Mouse (Mus musculus) spleen, adult 2 months (tissue): ENCODE results near the gene Doc2a. TPM values are rescaled to one million over a fixed set of nuclear protein-coding genes. Genes with fewer than 3 reads are reported as not detected.

ENCODE experiments used
- DNase-seq, 2 experiments: peaks; one replicate each; pipeline versions ENCODE4 v3.0.0 to v3.0.0-alpha.2; 2012 to 2021; ENCODE audit warnings: low spot score in 2 of 2, low read depth in 1 of 2
- H3K27ac ChIP-seq: fragments of 200-500 bp; 2 replicates; pipeline ENCODE4 v1.5.1; 2012; ENCODE audit warnings: low read length, inconsistent platforms; ENCODE audit not compliant: insufficient read depth
- H3K27me3 ChIP-seq: fragments of 200-500 bp; 2 replicates; pipeline ENCODE4 v1.6.1; 2012; ENCODE audit warnings: mild to moderate bottlenecking, moderate library complexity, low read length, inconsistent platforms; ENCODE audit not compliant: control insufficient read depth, insufficient read depth
- H3K36me3 ChIP-seq: fragments of 200-500 bp; 2 replicates; pipeline ENCODE4 v1.6.1; 2012; ENCODE audit warnings: mild to moderate bottlenecking, low read length, inconsistent platforms; ENCODE audit not compliant: control insufficient read depth, insufficient read depth
- H3K4me1 ChIP-seq: fragments of 200-500 bp; 2 replicates; pipeline ENCODE4 v1.6.1; 2011; ENCODE audit warnings: inconsistent platforms; ENCODE audit not compliant: control insufficient read depth, insufficient read depth, insufficient read length
- H3K4me3 ChIP-seq: fragments of 200-500 bp; 2 replicates; pipeline ENCODE4 v1.5.1; 2011; ENCODE audit warnings: mild to moderate bottlenecking, inconsistent platforms; ENCODE audit not compliant: insufficient read depth, insufficient read length; ENCODE audit errors: extremely low read depth
- CTCF ChIP-seq: fragments of 200-500 bp; IDR thresholded peaks from 2 replicates; pipeline ENCODE4 v1.5.1; 2011; ENCODE audit warnings: mild to moderate bottlenecking, inconsistent platforms; ENCODE audit not compliant: insufficient read depth, insufficient read length, insufficient replicate concordance; ENCODE audit errors: extremely low read depth
- POLR2A ChIP-seq: fragments of 200-500 bp; IDR thresholded peaks from 2 replicates; pipeline ENCODE4 v1.6.1; 2011; ENCODE audit warnings: low read depth, low read length, inconsistent platforms
- WGBS: fragments of 180-500 bp; shearing (Covaris S2); methylation state at CpG from one replicate; pipeline ENCODE4 v1.1.7; 2018; 5-methylcytosine and 5-hydroxymethylcytosine counted together
- polyA plus RNA-seq: library from polyadenylated mRNA; depleted of rRNA; stranded (reverse); fragments of >200 nt; gene quantifications from 2 replicates; pipeline ENCODE4 v1.2.3, GENCODE M21; 2012

Gene Doc2a
- polyA plus RNA-seq, 1 experiment, result not detected

DNA sequence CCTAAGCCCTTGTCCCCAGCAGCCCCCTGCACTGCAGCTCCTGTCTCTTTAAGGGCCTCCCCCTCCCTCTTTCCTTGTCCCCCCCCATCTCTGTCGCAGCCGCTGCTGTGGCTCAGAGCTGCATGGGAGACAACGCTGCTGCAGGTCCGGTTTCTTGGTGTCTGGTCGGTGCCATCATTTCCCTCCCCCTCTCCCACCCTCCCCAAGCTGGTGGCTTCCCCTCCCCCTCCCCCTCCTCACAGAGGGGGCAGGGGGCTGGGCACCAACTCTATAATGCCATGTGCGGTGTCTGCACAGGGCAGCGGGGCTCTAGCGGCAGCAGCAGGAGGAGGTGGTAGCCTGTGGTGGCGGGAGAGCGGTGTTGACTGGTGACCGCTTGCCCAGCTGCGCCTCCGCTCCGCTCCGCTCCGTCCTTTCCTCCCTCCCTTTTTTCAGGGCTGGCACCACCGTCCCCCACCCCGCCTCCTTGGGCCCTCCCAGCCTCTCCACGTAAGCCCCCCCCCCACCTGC lies 24.0 kb upstream of the Doc2a start:
- DNase-seq, result no peak
- Histone ChIP-seq H3K27ac (no peak overlapping the region), H3K36me3 (no peaks in the 10 kb centered on the region), H3K27me3 (peaks cover 2% of the 10 kb centered on the region; the same call in 1 of the 2 replicates), H3K4me3 (no peak overlapping the region), H3K4me1 (no peaks in the 10 kb centered on the region)
- no peak for TF ChIP-seq CTCF
- TF ChIP-seq POLR2A, result no peak
- 6% methylated on average over 14 of the region's 19 CpGs for WGBS

DNA sequence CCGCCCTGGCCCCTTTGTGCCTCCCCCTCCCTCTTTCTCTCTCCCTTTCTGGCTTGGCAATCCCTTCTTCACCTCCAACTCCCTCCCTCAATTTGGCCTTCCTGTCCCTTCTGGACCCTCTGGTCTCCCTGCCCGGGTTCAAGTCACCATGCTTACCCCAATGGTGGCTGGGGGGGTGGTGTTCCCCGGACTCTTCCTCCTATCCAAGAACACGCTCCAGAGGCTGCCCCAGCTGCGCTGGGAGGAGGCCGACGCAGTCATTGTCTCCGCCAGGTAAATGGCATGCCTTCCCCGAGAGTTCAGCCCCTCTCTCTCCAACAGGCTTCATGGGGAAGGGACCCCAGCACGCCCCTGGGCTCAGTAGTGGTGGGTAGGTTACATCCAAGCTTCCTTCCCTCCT lies 23.3 kb upstream of the Doc2a start:
- Histone ChIP-seq H3K27me3 (peaks cover 2% of the 10 kb centered on the region; the same call in 1 of the 2 replicates), H3K4me3 (no peak overlapping the region), H3K36me3 (no peaks in the 10 kb centered on the region), H3K27ac (no peak overlapping the region), H3K4me1 (no peaks in the 10 kb centered on the region)
- no peak for DNase-seq
- TF ChIP-seq POLR2A, result no peak
- no peak for TF ChIP-seq CTCF
- WGBS, result 36% methylated on average over 10 of the region's 10 CpGs

DNA sequence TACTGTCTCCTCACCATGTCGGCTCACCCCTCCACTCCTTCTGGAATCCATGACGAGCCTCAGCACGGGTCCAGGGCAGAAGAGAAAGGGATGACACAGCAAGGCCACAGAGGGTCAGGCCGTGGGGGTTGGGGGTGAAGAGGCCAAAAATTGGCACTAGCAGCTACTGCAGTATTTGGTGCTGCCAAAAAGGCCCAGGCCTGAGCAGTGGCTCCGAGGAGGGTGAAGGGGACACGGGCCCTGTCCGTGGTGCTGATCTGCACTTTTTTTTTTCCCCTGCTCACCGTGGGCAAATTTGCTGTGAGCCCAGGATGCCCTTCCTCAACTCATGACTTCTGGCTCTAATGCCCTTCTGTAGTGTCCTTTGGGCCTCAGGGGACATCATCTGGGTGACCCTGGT lies 21.8 kb upstream of the Doc2a start:
- H3K4me3 ChIP-seq, result no peak overlapping the region
- no peak overlapping the region for H3K27ac ChIP-seq
- DNase-seq, result no peak
- TF ChIP-seq CTCF, result no peak
- TF ChIP-seq POLR2A, result no peak
- H3K27me3 ChIP-seq, result peaks cover 2% of the 10 kb centered on the region; the same call in 1 of the 2 replicates
- 32% methylated on average over 8 of the region's 8 CpGs for WGBS
- no peaks in the 10 kb centered on the region for H3K4me1 ChIP-seq
- no peaks in the 10 kb centered on the region for H3K36me3 ChIP-seq

DNA sequence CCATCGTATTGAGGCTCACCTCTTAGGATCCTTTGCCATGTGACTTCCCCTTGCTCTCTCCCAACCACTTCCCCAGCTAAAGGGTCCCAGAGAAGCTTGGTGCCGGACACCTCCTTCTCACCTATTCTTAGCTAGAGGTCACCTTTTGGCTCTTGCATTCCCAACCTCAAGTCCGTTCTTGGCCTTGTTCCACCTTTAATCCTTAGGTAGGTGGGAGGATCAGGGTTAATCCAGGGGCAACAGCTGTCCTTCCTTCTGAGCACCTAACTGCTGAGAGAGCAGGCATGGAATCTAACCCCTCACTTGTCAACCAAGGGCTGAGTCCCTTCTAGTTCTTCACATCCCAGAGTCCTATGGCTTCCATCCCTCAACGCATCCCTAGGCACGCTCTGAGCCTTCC lies 21.3 kb upstream of the Doc2a start:
- 71% methylated on average over 5 of the region's 5 CpGs for WGBS
- H3K4me1 ChIP-seq, result no peaks in the 10 kb centered on the region
- H3K4me3 ChIP-seq, result no peak overlapping the region
- no peak for DNase-seq
- no peak for TF ChIP-seq POLR2A
- TF ChIP-seq CTCF, result no peak
- no peak overlapping the region for H3K27ac ChIP-seq
- peaks cover 2% of the 10 kb centered on the region; the same call in 1 of the 2 replicates for H3K27me3 ChIP-seq
- H3K36me3 ChIP-seq, result no peaks in the 10 kb centered on the region

DNA sequence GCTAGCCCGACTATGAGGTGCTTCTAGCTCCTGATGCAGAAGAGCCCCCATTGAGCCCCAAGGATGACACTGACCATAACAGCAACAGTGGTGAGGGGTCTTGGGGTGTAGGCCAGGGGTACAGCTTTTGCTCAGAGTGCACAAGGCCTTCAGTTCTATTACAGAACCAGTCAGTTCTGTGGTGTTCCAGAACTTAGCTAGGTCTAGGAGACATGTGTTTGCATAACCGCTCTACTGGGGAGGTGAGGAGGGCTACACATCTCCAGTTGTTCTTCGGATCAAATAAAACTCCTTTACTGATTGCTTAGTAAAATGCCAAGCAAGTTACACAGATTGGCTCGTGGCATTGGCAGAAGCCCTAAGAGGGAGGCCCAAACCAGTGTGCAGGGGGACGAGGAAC lies 15.7 kb upstream of the Doc2a start, which contains the start of gene 4930451I11Rik:
4930451I11Rik (minus strand) TSS at position 101 of the 400 bp plus-strand sequence.
- H3K27ac ChIP-seq, result no peak within 1 kb of the TSS
- TF ChIP-seq POLR2A, result no peak
- no peak for TF ChIP-seq CTCF
- 64% methylated on average over 5 of the region's 5 CpGs for WGBS
- H3K4me1 ChIP-seq, result 0 out of 2 replicates have a peak, but pooled peaks cover 2% of the 10 kb centered on the region
- H3K36me3 ChIP-seq, result no peaks in the 10 kb centered on the region
- no peaks in the 10 kb centered on the region for H3K27me3 ChIP-seq
- peak within 1 kb of the TSS; percentile 25; the same call in 1 of the 2 replicates for H3K4me3 ChIP-seq
- DNase-seq, result no peak

DNA sequence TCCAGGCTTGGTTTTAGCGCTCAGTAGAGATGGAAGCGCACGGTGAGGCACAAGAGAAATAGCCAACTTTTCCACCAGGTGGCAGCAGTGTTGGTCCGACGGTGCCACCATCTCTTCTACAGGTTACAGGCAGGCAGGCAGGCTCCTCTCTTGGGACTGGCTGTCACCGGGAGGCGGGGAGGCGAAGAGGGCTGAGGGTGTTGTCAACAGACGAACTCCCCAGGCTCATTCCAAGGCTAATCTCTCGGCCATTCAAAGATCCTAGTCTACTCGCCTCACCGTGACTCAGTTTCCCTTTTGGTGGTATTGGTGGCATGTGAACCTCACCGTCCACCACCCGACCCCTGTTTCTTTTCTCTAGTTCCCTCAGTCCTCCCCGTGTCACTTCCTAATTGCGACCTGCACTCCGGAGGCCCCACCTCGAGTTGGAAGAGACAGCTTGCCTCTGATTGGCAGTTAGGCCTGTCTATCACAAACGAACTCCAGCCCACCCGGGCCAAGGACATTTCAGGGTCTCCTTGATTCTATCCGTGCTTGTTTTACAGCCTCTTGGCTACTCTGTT lies 15.1 kb upstream of the Doc2a start:
- Histone ChIP-seq H3K27ac (no peak overlapping the region), H3K27me3 (no peaks in the 10 kb centered on the region), H3K4me1 (0 out of 2 replicates have a peak, but pooled peaks cover 2% of the 10 kb centered on the region), H3K36me3 (no peaks in the 10 kb centered on the region), H3K4me3 (peak overlapping the region; percentile 25; the same call in 1 of the 2 replicates)
- peak; percentile 58 to 74 for DNase-seq
- WGBS, result 2% methylated on average over 21 of the region's 21 CpGs
- TF ChIP-seq CTCF (peak; percentile 86; the same call in 1 of the 2 replicates), POLR2A (no peak)

DNA sequence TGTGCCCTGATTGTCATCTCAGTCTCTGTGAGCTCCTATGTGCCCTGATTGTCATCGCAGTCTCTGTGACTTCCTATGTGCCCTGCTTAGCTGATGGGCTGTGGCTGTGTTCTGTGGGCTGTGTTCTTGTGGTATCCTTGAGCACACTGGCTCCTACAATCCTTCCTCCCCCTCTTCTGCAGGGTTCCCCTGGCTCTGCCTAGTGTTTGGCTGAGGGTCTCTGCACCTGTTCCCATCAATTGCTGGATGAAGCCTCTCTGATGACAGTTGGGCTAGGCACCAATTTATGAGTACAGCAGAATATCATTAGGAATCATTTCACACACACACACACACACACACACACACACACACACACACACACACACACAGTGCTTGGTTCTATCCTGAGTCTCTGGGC lies 13.9 kb upstream of the Doc2a start:
- Histone ChIP-seq H3K27me3 (no peaks in the 10 kb centered on the region), H3K4me1 (0 out of 2 replicates have a peak, but pooled peaks cover 2% of the 10 kb centered on the region), H3K27ac (no peak overlapping the region), H3K36me3 (no peaks in the 10 kb centered on the region), H3K4me3 (no peak overlapping the region)
- 100% methylated on average over 1 of the region's 1 CpGs for WGBS
- DNase-seq, result no peak
- TF ChIP-seq CTCF (no peak), POLR2A (no peak)
